Mouse (Mus musculus) cerebellum, adult 2 months (tissue): ENCODE results near the gene Samd4.

ENCODE experiments used
- CTCF ChIP-seq: fragments of 200-500 bp; IDR thresholded peaks from 2 replicates; pipeline ENCODE4 v1.5.1; 2011; ENCODE audit warnings: low read depth, mild to moderate bottlenecking, control low read depth, low read length, moderate library complexity, borderline replicate concordance; ENCODE audit not compliant: insufficient read depth
- POLR2A ChIP-seq: fragments of 200-500 bp; IDR thresholded peaks from 2 replicates; pipeline ENCODE4 v1.6.1; 2011; ENCODE audit warnings: low read length, control low read depth, borderline replicate concordance; ENCODE audit not compliant: insufficient read depth

DNA sequence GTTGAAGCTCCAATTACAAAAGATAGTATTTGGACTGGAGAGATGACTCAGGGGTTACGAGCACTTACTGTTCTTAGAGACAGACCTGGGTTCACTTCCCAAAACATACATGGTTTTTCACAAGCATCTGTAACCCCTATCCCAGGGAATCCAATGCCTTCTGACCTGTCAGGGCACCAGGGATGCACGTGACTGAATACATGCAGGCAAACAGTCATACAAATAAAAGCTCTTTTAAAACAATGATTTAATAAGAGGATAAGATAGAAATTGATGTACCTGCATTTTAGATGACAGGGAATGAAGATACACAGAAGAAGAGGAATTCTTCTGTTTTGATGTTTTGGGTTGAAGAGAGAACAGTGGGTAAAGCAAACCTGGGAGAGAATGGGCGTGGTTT, 107.8 kb downstream of the Samd4 start:
- TF ChIP-seq CTCF = no peak
- no peak for TF ChIP-seq POLR2A
